In the genomic region with DNA sequence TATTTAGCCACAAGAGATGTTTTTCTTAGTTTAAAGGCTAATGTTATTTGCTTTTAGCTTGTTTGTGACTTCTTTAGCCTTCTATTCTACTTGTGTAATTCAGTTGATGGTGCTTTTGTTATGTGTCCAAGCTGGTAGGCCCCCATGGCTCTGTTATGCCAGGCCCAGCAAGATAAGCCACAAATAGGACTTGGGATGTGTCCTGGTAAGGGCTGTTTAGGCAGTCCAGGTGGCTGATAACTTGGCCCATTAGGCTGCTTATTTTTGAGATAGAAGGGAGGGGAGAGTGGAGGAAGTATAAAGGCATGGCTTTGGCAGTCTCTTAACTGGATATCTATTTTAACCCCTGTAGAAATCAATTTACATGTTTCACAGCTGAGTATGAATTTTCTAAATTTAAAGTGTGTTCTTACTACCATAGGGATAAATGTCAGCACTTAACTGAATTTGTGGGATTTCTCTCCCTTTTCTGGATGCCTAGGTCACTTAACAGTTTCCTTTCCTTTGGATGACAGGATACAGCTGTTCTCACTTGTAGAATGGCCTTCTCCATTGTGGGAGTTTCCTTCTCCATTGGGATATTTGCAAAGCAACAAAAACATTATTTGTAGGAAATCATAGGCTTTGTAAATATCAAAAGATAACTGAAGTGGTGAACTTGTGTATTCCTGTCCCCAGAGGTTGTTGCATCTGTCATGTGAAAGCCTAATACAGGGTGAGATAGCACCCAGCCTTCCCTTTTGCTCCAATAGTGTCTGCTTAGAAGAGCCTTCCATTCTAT, we compare ENCODE assay signal across 11 mouse cellular contexts.
DNase-seq lines count a peak whose midpoint lies in the region; ATAC-seq and TF ChIP-seq lines count a peak whose summit lies in the region.
"Had no signal": no experiment of that assay in that cellular context is flagged by ENCODE, and none has a peak within 500 bp of the region (broad histone marks: within the 10 kb centered on the region; RNA-seq: fewer than 3 reads in every experiment).

No protein-coding gene starts in this region.

- no peak overlapping the region for H3K27ac ChIP-seq in liver, embryonic 13.5 days
- H3K27ac ChIP-seq in liver, postnatal 0 days (ENCODE audit: low read depth) = no peak overlapping the region
- H3K27ac ChIP-seq in heart, embryonic 14.5 days (replicated peaks in 1 of 2; ENCODE audit: control insufficient read depth in 1 of 2, insufficient read depth in 1 of 2, low read depth in 2 of 2, low read length in 2 of 2) = peak overlapping the region; percentile 59 to 73
- H3K27ac ChIP-seq: liver, embryonic 14.5 days; neural tube, embryonic 13.5 days had no signal

- peaks cover 14% of the 10 kb centered on the region for H3K4me1 ChIP-seq in liver, embryonic 13.5 days (replicated peaks)
- peaks cover 10% of the 10 kb centered on the region for H3K4me1 ChIP-seq in liver, postnatal 0 days (ENCODE audit: insufficient read depth)
- H3K4me1 ChIP-seq in heart, embryonic 14.5 days (ENCODE audit: control insufficient read depth in 2 of 2, insufficient read depth in 2 of 2, low read length in 2 of 2) = peaks cover 19 to 65% of the 10 kb centered on the region in 2 experiments

- no peaks in the 10 kb centered on the region for H3K27me3 ChIP-seq in liver, embryonic 13.5 days
- H3K27me3 ChIP-seq in liver, postnatal 0 days (ENCODE audit: insufficient read depth, low read length) = no peaks in the 10 kb centered on the region
- H3K27me3 ChIP-seq in heart, embryonic 14.5 days (ENCODE audit: control insufficient read depth, insufficient read depth, low read length) = no peaks in the 10 kb centered on the region
- H3K27me3 ChIP-seq in myocyte (ENCODE audit: control insufficient read depth, insufficient read depth, insufficient read length) = no peaks in the 10 kb centered on the region
- H3K27me3 ChIP-seq: neural tube, embryonic 13.5 days had no signal

- H3K9ac ChIP-seq in liver, embryonic 13.5 days = no peak overlapping the region
- no peak overlapping the region for H3K9ac ChIP-seq in liver, postnatal 0 days (replicated peaks)
- no peak overlapping the region for H3K9ac ChIP-seq in heart, embryonic 14.5 days (ENCODE audit: low read length)
- H3K9ac ChIP-seq: liver, embryonic 14.5 days; neural tube, embryonic 13.5 days had no signal

- no peak for TF ChIP-seq POLR2A in myocyte (IDR thresholded peaks at IDR 0.05; ENCODE audit: insufficient read length, low read depth)

- no peak overlapping the region for H3K4me3 ChIP-seq in liver, embryonic 13.5 days (replicated peaks)
- no peak overlapping the region for H3K4me3 ChIP-seq in liver, postnatal 0 days (ENCODE audit: low read depth, low read length)
- no peak overlapping the region for H3K4me3 ChIP-seq in heart, embryonic 14.5 days (ENCODE audit: control insufficient read depth in 1 of 2, insufficient read depth in 1 of 2, low read depth in 1 of 2, low read length in 2 of 2)
- H3K4me3 ChIP-seq in myocyte = no peak overlapping the region
- H3K4me3 ChIP-seq: neural tube, embryonic 13.5 days had no signal

- intact Hi-C loops in heart, postnatal 25 days (cut with DNase I) = loop anchor here (5.0 kb wide), 1 partner anchor 68 kb away; a partner anchor contains a TSS

- H3K9me3 ChIP-seq in liver, embryonic 13.5 days (replicated peaks) = no peaks in the 10 kb centered on the region
- no peaks in the 10 kb centered on the region for H3K9me3 ChIP-seq in liver, postnatal 0 days (ENCODE audit: low read length)
- H3K9me3 ChIP-seq in heart, embryonic 14.5 days (ENCODE audit: control insufficient read depth, low read length) = no peaks in the 10 kb centered on the region
- H3K9me3 ChIP-seq: neural tube, embryonic 13.5 days had no signal

- 0 out of 2 replicates have a peak, but pooled peaks have one; percentile 45 for ATAC-seq in liver, embryonic 13.5 days (ENCODE audit: low read depth)
- ATAC-seq in liver, postnatal 0 days = no peak
- ATAC-seq in heart, embryonic 14.5 days (ENCODE audit: insufficient number of reproducible peaks, insufficient read depth, low FRiP score, low read depth) = no peak

- H3ac ChIP-seq in myocyte (ENCODE audit: control insufficient read depth, insufficient read length) = no peak overlapping the region

- DNase-seq in heart, adult 9 months (ENCODE audit: low spot score in 2 of 2) = peak; percentile 66 to 73
- DNase-seq in heart, postnatal 25 days (ENCODE audit: low spot score) = no peak
- no peak for DNase-seq in liver, embryonic 13.5 days
- no peak for DNase-seq in liver, postnatal 0 days
- no peak for DNase-seq in thymus, postnatal 25 days
- DNase-seq: cerebellum, postnatal 14 days; spleen, adult 18-20 months had no signal

- H3K4me2 ChIP-seq in liver, embryonic 13.5 days = no peak overlapping the region
- no peak overlapping the region for H3K4me2 ChIP-seq in liver, postnatal 0 days (ENCODE audit: low read depth, low read length)
- H3K4me2 ChIP-seq in heart, embryonic 14.5 days (ENCODE audit: low read length) = peak overlapping the region; percentile 2
- peak overlapping the region; percentile 36 for H3K4me2 ChIP-seq in myocyte (ENCODE audit: low read depth)
- H3K4me2 ChIP-seq: neural tube, embryonic 13.5 days had no signal

- peaks cover 99% of the 10 kb centered on the region for H3K79me2 ChIP-seq in myocyte (ENCODE audit: control insufficient read depth, insufficient read depth)

- TF ChIP-seq CTCF in liver, postnatal 0 days (IDR thresholded peaks at IDR 0.05; ENCODE audit: low read depth) = no peak

- TF ChIP-seq EP300 in liver, postnatal 0 days (IDR thresholded peaks at IDR 0.05; ENCODE audit: low read depth) = no peak

- no peaks in the 10 kb centered on the region for H3K36me3 ChIP-seq in liver, embryonic 13.5 days
- H3K36me3 ChIP-seq in liver, postnatal 0 days (replicated peaks; ENCODE audit: insufficient read depth, low read length) = no peaks in the 10 kb centered on the region
- no peaks in the 10 kb centered on the region for H3K36me3 ChIP-seq in heart, embryonic 14.5 days (ENCODE audit: control insufficient read depth, insufficient read depth, low read length)
- H3K36me3 ChIP-seq in myocyte (ENCODE audit: control insufficient read depth, insufficient read depth) = no peaks in the 10 kb centered on the region
- H3K36me3 ChIP-seq: neural tube, embryonic 13.5 days had no signal

TF ChIP-seq in myocyte, 11 proteins besides CTCF, POLR2A, EP300 and RAD21:
- TF ChIP-seq MYOD1 (IDR thresholded peaks at IDR 0.05; ENCODE audit: control insufficient read depth in 1 of 3, insufficient read length in 2 of 3, low read depth in 2 of 3) = no peak
- TF ChIP-seq TCF12 (IDR thresholded peaks at IDR 0.05; ENCODE audit: insufficient read depth, poor library complexity, severe bottlenecking) = no peak
- TF ChIP-seq POLR2AphosphoS2 (IDR thresholded peaks at IDR 0.05; ENCODE audit: insufficient read length, low read depth) = no peak
- TF ChIP-seq REST (IDR thresholded peaks at IDR 0.05; ENCODE audit: insufficient read depth, insufficient read length) = no peak
- no peak for TF ChIP-seq TCF3 (IDR thresholded peaks at IDR 0.05; ENCODE audit: insufficient read length, low read depth)
- TF ChIP-seq CEBPB (IDR thresholded peaks at IDR 0.05; ENCODE audit: insufficient read depth, poor library complexity, severe bottlenecking) = no peak
- no peak for TF ChIP-seq SRF (IDR thresholded peaks at IDR 0.05; ENCODE audit: control insufficient read depth, insufficient read length, low read depth)
- no peak for TF ChIP-seq MAX (IDR thresholded peaks at IDR 0.05; ENCODE audit: low read depth)
- TF ChIP-seq E2F4 (IDR thresholded peaks at IDR 0.05; ENCODE audit: insufficient read depth) = no peak
- no peak for TF ChIP-seq MYOG (IDR thresholded peaks at IDR 0.05; ENCODE audit: control insufficient read depth in 1 of 3, insufficient read depth in 1 of 3, insufficient read length in 2 of 3, low read depth in 2 of 3)
- no peak for TF ChIP-seq USF1 (IDR thresholded peaks at IDR 0.05; ENCODE audit: low read depth)

Comparison
In these comparisons a context has a peak if more than half of its experiments do, and no peak if none do; other contexts are left out.
1. DNase-seq: peak in heart, adult 9 months (2 of 2); none in heart, postnatal 25 days (single experiment), liver, embryonic 13.5 days (single experiment), liver, postnatal 0 days (single experiment) and thymus, postnatal 25 days (single experiment).
2. H3K27ac ChIP-seq: peak in heart, embryonic 14.5 days (2 of 2); none in liver, embryonic 13.5 days (single experiment) and liver, postnatal 0 days (single experiment).
3. H3K4me2 ChIP-seq: peak in heart, embryonic 14.5 days (single experiment) and myocyte (single experiment); none in liver, embryonic 13.5 days (single experiment) and liver, postnatal 0 days (single experiment).